Mouse (Mus musculus) kidney, embryonic 16.5 days (tissue): ENCODE measurements around the gene B230118H07Rik. TPM values are rescaled to one million over a fixed set of nuclear protein-coding genes. Genes with fewer than 3 reads are reported as not detected.

Experiments
- ATAC-seq: fragments of 200-750 bp; cut with Nextera tagmentation; 2 replicates; pipeline ENCODE4 v1.8.0; 2017; ENCODE audit warnings: moderate TSS enrichment; ENCODE audit not compliant: low FRiP score, low TSS enrichment
- H3K27ac ChIP-seq: fragments of 300-500 bp; sonication (generic); 2 replicates; pipeline ENCODE4 v1.5.1; 2014; ENCODE audit warnings: low read length
- H3K27me3 ChIP-seq: fragments of 300-500 bp; sonication (generic); 2 replicates; pipeline ENCODE4 v1.6.1; 2014; ENCODE audit warnings: low read length, control low read depth, mixed read lengths; ENCODE audit not compliant: insufficient read depth
- H3K36me3 ChIP-seq: fragments of 300-500 bp; sonication (generic); 2 replicates; pipeline ENCODE4 v1.6.1; 2014; ENCODE audit warnings: low read length, control low read depth, mixed read lengths; ENCODE audit not compliant: insufficient read depth
- H3K4me1 ChIP-seq: fragments of 300-500 bp; sonication (generic); 2 replicates; pipeline ENCODE4 v1.6.1; 2014; ENCODE audit warnings: low read length, control low read depth, mixed read lengths; ENCODE audit not compliant: insufficient read depth
- H3K4me2 ChIP-seq: fragments of 300-500 bp; sonication (generic); replicated peaks from 2 replicates; pipeline ENCODE4 v1.6.1; 2014; ENCODE audit warnings: low read depth, low read length
- H3K4me3 ChIP-seq: fragments of 300-500 bp; sonication (generic); 2 replicates; pipeline ENCODE4 v1.5.1; 2014; ENCODE audit warnings: mild to moderate bottlenecking, low read length
- H3K9ac ChIP-seq: fragments of 300-500 bp; sonication (generic); replicated peaks from 2 replicates; pipeline ENCODE4 v1.6.1; 2014; ENCODE audit warnings: low read length
- H3K9me3 ChIP-seq: fragments of 300-500 bp; sonication (generic); 2 replicates; pipeline ENCODE4 v1.6.1; 2016; ENCODE audit warnings: low read length, control low read depth
- WGBS: fragments of 180-500 bp; shearing (Covaris S2); extraction: QIAGEN DNeasy Blood & Tissue Kit; methylation state at CpG from one replicate; pipeline ENCODE4 v1.1.7; 2014; 5-methylcytosine and 5-hydroxymethylcytosine counted together
- polyA plus RNA-seq: library from polyadenylated mRNA; unstranded; fragments of >200 nt; fragmentation: Nextera tagmentation; extraction: Ambion mirVana; gene quantifications from 2 replicates; pipeline ENCODE4 v1.2.1, GENCODE M21; 2015

The B230118H07Rik gene
- polyA plus RNA-seq, result 55.3 and 57.9 TPM in 2 replicates

- Histone ChIP-seq H3K27ac (no peak within 1 kb of the TSS), H3K9ac (no peak within 1 kb of the TSS), H3K9me3 (no peaks in the 10 kb centered on the region), H3K36me3 (no peaks in the 10 kb centered on the region), H3K4me3 (no peak within 1 kb of the TSS), H3K4me2 (no peak within 1 kb of the TSS), H3K4me1 (peaks cover 4% of the 10 kb centered on the region), H3K27me3 (no peaks in the 10 kb centered on the region)
- ATAC-seq, result no peak
- 42% methylated on average over 8 of the region's 8 CpGs for WGBS
Measured at GRCm38 (mm10) chr2:101649114-101649671, at the start of gene B230118H07Rik, which contains the start of gene Rag1. Gene B230118H07Rik, minus strand, starts transcription at chr2:101649532. Gene Rag1, minus strand, starts transcription at chr2:101649501.

DNA sequence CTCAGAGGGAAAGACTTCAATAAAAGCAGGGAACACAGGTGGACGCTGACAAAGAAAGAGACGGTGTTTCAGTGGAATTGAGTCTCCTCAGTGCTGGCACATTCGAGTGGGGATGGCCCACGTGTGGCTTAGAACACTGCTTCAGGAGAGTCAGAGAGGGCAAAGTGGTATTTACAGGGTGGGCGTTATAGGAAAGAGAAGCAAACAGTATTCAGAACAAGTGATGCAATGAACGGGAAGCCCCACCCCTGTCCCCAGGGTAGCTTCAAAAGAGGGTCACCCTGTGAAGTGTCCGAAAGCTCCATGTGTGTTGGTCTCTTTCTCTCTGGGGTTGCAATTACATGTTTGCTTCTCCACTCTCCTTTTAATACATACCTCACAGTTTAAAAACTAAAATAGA lies 46.3 kb upstream of the B230118H07Rik start:
- Histone ChIP-seq H3K9ac (no peak overlapping the region), H3K4me3 (no peak overlapping the region), H3K9me3 (no peaks in the 10 kb centered on the region), H3K4me1 (no peaks in the 10 kb centered on the region), H3K27me3 (no peaks in the 10 kb centered on the region), H3K4me2 (no peak overlapping the region), H3K36me3 (peaks cover 32% of the 10 kb centered on the region), H3K27ac (no peak overlapping the region)
- no peak for ATAC-seq
- WGBS, result 84% methylated on average over 7 of the region's 7 CpGs

GRCm38 (mm10) chr2:101693577-101694215 lies 44.4 kb upstream of the B230118H07Rik start:
- Histone ChIP-seq H3K4me3 (no peak overlapping the region), H3K9ac (no peak overlapping the region), H3K4me2 (no peak overlapping the region), H3K36me3 (peaks cover 45% of the 10 kb centered on the region), H3K9me3 (no peaks in the 10 kb centered on the region), H3K4me1 (no peaks in the 10 kb centered on the region), H3K27ac (no peak overlapping the region), H3K27me3 (no peaks in the 10 kb centered on the region)
- ATAC-seq, result no peak
- WGBS, result 51% methylated on average over 5 of the region's 5 CpGs

- no peak overlapping the region for H3K4me3 ChIP-seq
- no peaks in the 10 kb centered on the region for H3K4me1 ChIP-seq
- no peaks in the 10 kb centered on the region for H3K27me3 ChIP-seq
- H3K9ac ChIP-seq, result no peak overlapping the region
- no peak overlapping the region for H3K4me2 ChIP-seq
- ATAC-seq, result no peak
- no peaks in the 10 kb centered on the region for H3K9me3 ChIP-seq
- no peak overlapping the region for H3K27ac ChIP-seq
- WGBS, result 69% methylated on average over 4 of the region's 4 CpGs
- peaks cover 45% of the 10 kb centered on the region for H3K36me3 ChIP-seq
Measured at GRCm38 (mm10) chr2:101693043-101693442, 43.7 kb upstream of the B230118H07Rik start.

DNA sequence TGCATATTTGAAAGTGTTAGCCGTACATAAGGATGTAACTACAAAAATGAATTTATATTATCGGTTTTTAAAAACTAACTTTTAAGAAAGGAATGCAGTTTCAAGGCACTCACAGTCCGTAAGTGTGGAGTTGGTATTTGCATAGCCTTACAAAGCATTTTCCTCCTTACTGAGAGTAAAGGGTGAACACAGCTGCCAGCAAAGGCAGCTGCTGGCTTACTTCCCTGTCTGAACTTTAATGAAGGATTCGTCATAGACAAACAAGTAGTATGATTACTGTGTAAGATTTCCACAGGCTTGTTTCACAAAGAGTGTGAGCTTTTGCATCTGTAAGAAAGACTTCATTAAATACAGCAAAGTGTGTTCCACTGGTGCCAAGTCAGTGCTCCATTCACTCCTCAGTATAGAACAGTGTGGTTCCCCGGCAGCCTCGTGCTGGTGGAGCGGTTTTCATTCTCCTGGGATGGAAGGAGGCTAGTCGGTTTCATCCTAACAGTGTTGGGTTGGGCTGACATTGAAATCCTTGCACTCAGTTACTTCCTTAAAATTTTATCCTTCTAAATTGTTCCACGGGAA lies 41.0 kb upstream of the B230118H07Rik start:
- ATAC-seq, result no peak
- Histone ChIP-seq H3K4me1 (no peaks in the 10 kb centered on the region), H3K27ac (no peak overlapping the region), H3K4me3 (no peak overlapping the region), H3K4me2 (no peak overlapping the region), H3K36me3 (peaks cover 40% of the 10 kb centered on the region), H3K9me3 (no peaks in the 10 kb centered on the region), H3K9ac (no peak overlapping the region), H3K27me3 (no peaks in the 10 kb centered on the region)
- 93% methylated on average over 9 of the region's 9 CpGs for WGBS

DNA sequence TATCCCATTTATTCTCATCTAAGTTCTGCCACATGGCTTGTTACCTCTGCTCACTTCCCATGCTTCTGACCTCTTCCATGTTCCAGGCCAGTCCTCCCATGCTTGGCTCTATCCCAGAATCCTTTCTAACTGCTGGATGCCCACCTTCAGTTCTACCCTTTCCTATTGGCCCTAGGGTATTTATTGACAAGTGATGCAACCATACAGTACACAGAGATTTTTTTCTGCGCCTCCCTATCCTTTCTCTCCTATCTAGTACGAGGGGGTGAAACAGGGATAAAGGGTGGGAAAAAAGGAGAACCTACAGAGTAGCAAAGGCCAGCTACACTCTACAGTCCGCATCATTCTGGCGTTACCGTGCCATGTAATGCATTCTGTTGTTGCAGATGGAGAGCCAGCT lies 38.7 kb upstream of the B230118H07Rik start:
- no peak overlapping the region for H3K9ac ChIP-seq
- H3K4me1 ChIP-seq, result no peaks in the 10 kb centered on the region
- 93% methylated on average over 5 of the region's 5 CpGs for WGBS
- peaks cover 44% of the 10 kb centered on the region for H3K36me3 ChIP-seq
- H3K4me3 ChIP-seq, result no peak overlapping the region
- H3K4me2 ChIP-seq, result no peak overlapping the region
- no peak for ATAC-seq
- no peak overlapping the region for H3K27ac ChIP-seq
- H3K9me3 ChIP-seq, result no peaks in the 10 kb centered on the region
- no peaks in the 10 kb centered on the region for H3K27me3 ChIP-seq

- Histone ChIP-seq H3K27me3 (no peaks in the 10 kb centered on the region), H3K9ac (no peak overlapping the region), H3K36me3 (peaks cover 26% of the 10 kb centered on the region), H3K27ac (no peak overlapping the region), H3K4me3 (no peak overlapping the region), H3K4me1 (peaks cover 2% of the 10 kb centered on the region), H3K9me3 (no peaks in the 10 kb centered on the region), H3K4me2 (no peak overlapping the region)
- no peak for ATAC-seq
- WGBS, result 90% methylated on average over 12 of the region's 12 CpGs
Measured at GRCm38 (mm10) chr2:101684421-101684820, 35.1 kb upstream of the B230118H07Rik start.

- peak overlapping the region; percentile 98 for H3K4me3 ChIP-seq
Measured at GRCm38 (mm10) chr2:101679164-101679784, 29.9 kb upstream of the B230118H07Rik start.

DNA sequence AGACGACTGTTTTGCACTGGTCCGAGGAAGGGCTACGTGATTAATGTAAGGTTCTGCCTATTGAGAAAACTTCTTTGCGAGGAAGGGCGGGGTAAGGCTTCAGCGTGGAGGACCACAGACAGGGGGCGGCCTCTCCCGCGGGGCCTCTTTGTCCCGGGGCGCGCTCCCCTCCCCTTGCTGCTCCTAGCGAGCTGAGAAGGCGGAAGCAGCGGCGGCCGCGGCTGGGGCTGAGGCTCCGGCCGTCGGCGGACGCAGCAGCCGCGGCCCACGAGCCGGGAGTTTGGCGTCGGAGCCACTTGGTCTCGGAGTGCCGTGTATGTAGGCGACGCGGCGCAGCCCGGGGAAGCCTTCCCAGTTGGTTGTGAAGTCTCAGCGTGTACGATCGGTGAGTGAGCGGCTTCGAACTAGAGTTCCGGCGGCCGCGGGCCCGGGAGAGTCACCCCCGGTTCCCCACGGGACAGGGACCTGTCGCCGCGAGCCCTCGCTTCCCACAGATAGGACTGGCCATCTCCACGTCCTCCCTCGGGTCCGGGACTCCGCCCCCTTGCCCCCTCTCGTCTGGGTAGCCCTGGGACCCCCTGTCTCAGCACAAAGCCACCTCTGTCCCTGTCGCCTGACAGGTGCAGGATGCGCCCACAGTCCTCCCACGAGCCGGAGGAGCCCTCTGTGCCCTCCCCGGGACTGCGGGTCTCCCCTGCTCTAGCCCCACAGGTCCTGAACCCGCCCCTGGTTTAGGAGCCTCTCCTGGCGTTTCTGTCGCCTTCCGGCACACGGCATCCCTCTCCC lies 29.1 kb upstream of the B230118H07Rik start, which contains the start of gene Traf6:
Gene Traf6 (plus strand): TSS at position 194 of the 786 bp plus-strand sequence.
- WGBS, result under 1% methylated on average over 65 of the region's 68 CpGs
- Histone ChIP-seq H3K4me2 (peak within 1 kb of the TSS; percentile 62), H3K9me3 (no peaks in the 10 kb centered on the region), H3K27me3 (peaks cover 3% of the 10 kb centered on the region; the same call in 1 of the 2 replicates), H3K36me3 (no peaks in the 10 kb centered on the region), H3K9ac (peak within 1 kb of the TSS; percentile 92), H3K4me1 (peaks cover 5% of the 10 kb centered on the region), H3K27ac (0 out of 2 replicates have a peak within 1 kb of the TSS, but pooled peaks have one; percentile 26), H3K4me3 (peak within 1 kb of the TSS; percentile 98)
- peak; percentile 97 for ATAC-seq

More at GRCm38 (mm10) chr2:101679164-101679784, 29.9 kb upstream of the B230118H07Rik start:
- Histone ChIP-seq H3K4me1 (peaks cover 5% of the 10 kb centered on the region), H3K27me3 (peaks cover 3% of the 10 kb centered on the region; the same call in 1 of the 2 replicates), H3K9me3 (no peaks in the 10 kb centered on the region), H3K9ac (peak overlapping the region; percentile 92), H3K4me2 (peak overlapping the region; percentile 62), H3K36me3 (no peaks in the 10 kb centered on the region), H3K27ac (no peak overlapping the region)
- ATAC-seq, result no peak
- 3% methylated on average over 15 of the region's 15 CpGs for WGBS
